Mouse (Mus musculus) spleen, adult 2 months (tissue): ENCODE data around the gene Rcbtb1. TPM values are rescaled to one million over a fixed set of nuclear protein-coding genes. Genes with fewer than 3 reads are reported as not detected.

Experiments used
- DNase-seq, 2 experiments: peaks; one replicate each; pipeline versions ENCODE4 v3.0.0 to v3.0.0-alpha.2; 2012 to 2021; ENCODE audit warnings: low spot score in 2 of 2, low read depth in 1 of 2
- H3K27ac ChIP-seq: fragments of 200-500 bp; 2 replicates; pipeline ENCODE4 v1.5.1; 2012; ENCODE audit warnings: low read length, inconsistent platforms; ENCODE audit not compliant: insufficient read depth
- H3K27me3 ChIP-seq: fragments of 200-500 bp; 2 replicates; pipeline ENCODE4 v1.6.1; 2012; ENCODE audit warnings: mild to moderate bottlenecking, moderate library complexity, low read length, inconsistent platforms; ENCODE audit not compliant: control insufficient read depth, insufficient read depth
- H3K36me3 ChIP-seq: fragments of 200-500 bp; 2 replicates; pipeline ENCODE4 v1.6.1; 2012; ENCODE audit warnings: mild to moderate bottlenecking, low read length, inconsistent platforms; ENCODE audit not compliant: control insufficient read depth, insufficient read depth
- H3K4me1 ChIP-seq: fragments of 200-500 bp; 2 replicates; pipeline ENCODE4 v1.6.1; 2011; ENCODE audit warnings: inconsistent platforms; ENCODE audit not compliant: control insufficient read depth, insufficient read depth, insufficient read length
- H3K4me3 ChIP-seq: fragments of 200-500 bp; 2 replicates; pipeline ENCODE4 v1.5.1; 2011; ENCODE audit warnings: mild to moderate bottlenecking, inconsistent platforms; ENCODE audit not compliant: insufficient read depth, insufficient read length; ENCODE audit errors: extremely low read depth
- CTCF ChIP-seq: fragments of 200-500 bp; IDR thresholded peaks from 2 replicates; pipeline ENCODE4 v1.5.1; 2011; ENCODE audit warnings: mild to moderate bottlenecking, inconsistent platforms; ENCODE audit not compliant: insufficient read depth, insufficient read length, insufficient replicate concordance; ENCODE audit errors: extremely low read depth
- POLR2A ChIP-seq: fragments of 200-500 bp; IDR thresholded peaks from 2 replicates; pipeline ENCODE4 v1.6.1; 2011; ENCODE audit warnings: low read depth, low read length, inconsistent platforms
- WGBS: fragments of 180-500 bp; shearing (Covaris S2); methylation state at CpG from one replicate; pipeline ENCODE4 v1.1.7; 2018; 5-methylcytosine and 5-hydroxymethylcytosine counted together
- polyA plus RNA-seq: library from polyadenylated mRNA; depleted of rRNA; stranded (reverse); fragments of >200 nt; gene quantifications from 2 replicates; pipeline ENCODE4 v1.2.3, GENCODE M21; 2012

Rcbtb1 gene
- polyA plus RNA-seq, 1 experiment: 9.9 TPM

- Histone ChIP-seq H3K4me1 (no peaks in the 10 kb centered on the region), H3K27me3 (no peaks in the 10 kb centered on the region), H3K36me3 (no peaks in the 10 kb centered on the region), H3K27ac (peak overlapping the region; percentile 93), H3K4me3 (peak overlapping the region; percentile 97)
- WGBS: 3% methylated on average over 21 of the region's 21 CpGs
- TF ChIP-seq POLR2A (no peak), CTCF (no peak)
- DNase-seq: peak in 1 of 2 experiments; percentile 39
Measured at GRCm38 (mm10) chr14:59201604-59202215, 701 bp downstream of the Rcbtb1 start.

GRCm38 (mm10) chr14:59205461-59205860, 4.5 kb downstream of the Rcbtb1 start:
- Histone ChIP-seq H3K36me3 (no peaks in the 10 kb centered on the region), H3K27ac (no peak overlapping the region), H3K4me3 (no peak overlapping the region), H3K27me3 (no peaks in the 10 kb centered on the region), H3K4me1 (no peaks in the 10 kb centered on the region)
- no peak for DNase-seq
- WGBS: 72% methylated on average over 7 of the region's 7 CpGs
- TF ChIP-seq POLR2A (no peak), CTCF (no peak)

- WGBS: 93% methylated on average over 10 of the region's 10 CpGs
- H3K27ac ChIP-seq: no peak overlapping the region
- 0 out of 2 replicates have a peak, but pooled peaks cover under 1% of the 10 kb centered on the region for H3K36me3 ChIP-seq
- H3K4me1 ChIP-seq: no peaks in the 10 kb centered on the region
- DNase-seq: no peak
- TF ChIP-seq CTCF (no peak), POLR2A (no peak)
- H3K27me3 ChIP-seq: no peaks in the 10 kb centered on the region
- H3K4me3 ChIP-seq: no peak overlapping the region
Measured at GRCm38 (mm10) chr14:59205976-59206583, 5.1 kb downstream of the Rcbtb1 start.

GRCm38 (mm10) chr14:59209003-59209402, 8.0 kb downstream of the Rcbtb1 start:
- WGBS: 89% methylated on average over 7 of the region's 7 CpGs
- DNase-seq: no peak
- Histone ChIP-seq H3K4me3 (no peak overlapping the region), H3K4me1 (no peaks in the 10 kb centered on the region), H3K27me3 (no peaks in the 10 kb centered on the region), H3K36me3 (peaks cover 3% of the 10 kb centered on the region; the same call in 1 of the 2 replicates), H3K27ac (no peak overlapping the region)
- TF ChIP-seq POLR2A (no peak), CTCF (no peak)

GRCm38 (mm10) chr14:59209816-59210215, 8.8 kb downstream of the Rcbtb1 start:
- WGBS: 95% methylated on average over 2 of the region's 2 CpGs
- no peak overlapping the region for H3K27ac ChIP-seq
- no peak for TF ChIP-seq CTCF
- TF ChIP-seq POLR2A: no peak
- H3K4me1 ChIP-seq: no peaks in the 10 kb centered on the region
- H3K36me3 ChIP-seq: peaks cover 3% of the 10 kb centered on the region; the same call in 1 of the 2 replicates
- no peak overlapping the region for H3K4me3 ChIP-seq
- no peaks in the 10 kb centered on the region for H3K27me3 ChIP-seq
- no peak for DNase-seq

- Histone ChIP-seq H3K4me1 (no peaks in the 10 kb centered on the region), H3K27me3 (no peaks in the 10 kb centered on the region), H3K36me3 (peaks cover 12% of the 10 kb centered on the region), H3K27ac (no peak overlapping the region), H3K4me3 (no peak overlapping the region)
- DNase-seq: no peak
- 56% methylated on average over 3 of the region's 3 CpGs for WGBS
- no peak for TF ChIP-seq POLR2A
- TF ChIP-seq CTCF: no peak
Measured at GRCm38 (mm10) chr14:59219241-59219640, 18.2 kb downstream of the Rcbtb1 start.

GRCm38 (mm10) chr14:59226240-59226639, 25.2 kb downstream of the Rcbtb1 start:
- no peak overlapping the region for H3K4me3 ChIP-seq
- TF ChIP-seq POLR2A: no peak
- TF ChIP-seq CTCF: no peak
- 94% methylated on average over 11 of the region's 11 CpGs for WGBS
- no peaks in the 10 kb centered on the region for H3K27me3 ChIP-seq
- H3K27ac ChIP-seq: no peak overlapping the region
- no peaks in the 10 kb centered on the region for H3K4me1 ChIP-seq
- DNase-seq: no peak
- peaks cover 28% of the 10 kb centered on the region for H3K36me3 ChIP-seq
